Mouse (Mus musculus) right cerebral cortex, postnatal 10 days (tissue): ENCODE measurements at regions not wholly inside any gene's neighbourhood (a gene's known extent, or its start where the extent isn't known, plus 50 kb on each side); places are given as distances from the start of the nearest gene placed in this dataset.

Source experiments
- DNase-seq, 2 experiments: peaks; one replicate each; pipeline ENCODE4 v3.0.0; 2021; ENCODE audit warnings: low spot score in 2 of 2

DNA sequence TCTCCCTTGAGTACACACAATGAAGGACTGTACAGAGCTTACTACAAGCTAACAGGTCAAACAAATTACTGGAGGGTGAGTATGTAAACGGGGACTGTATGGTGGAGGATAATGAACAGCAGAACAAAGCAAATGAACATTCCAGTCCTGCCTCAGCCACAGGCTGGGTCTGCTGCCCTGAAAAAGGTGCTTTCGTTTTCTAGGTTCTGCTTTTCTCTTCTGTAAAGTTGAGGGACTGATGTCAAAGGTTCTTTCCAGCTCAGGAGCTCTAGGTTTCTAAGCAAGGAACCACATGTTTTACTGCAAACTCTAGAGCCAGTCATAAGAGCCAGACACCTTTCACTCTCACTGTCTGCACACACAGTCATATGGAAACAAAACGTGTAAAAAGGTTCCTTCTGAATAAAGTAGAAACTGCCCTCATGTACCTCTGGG is 106.1 kb upstream of the Ahr start:
- no peak for DNase-seq

DNA sequence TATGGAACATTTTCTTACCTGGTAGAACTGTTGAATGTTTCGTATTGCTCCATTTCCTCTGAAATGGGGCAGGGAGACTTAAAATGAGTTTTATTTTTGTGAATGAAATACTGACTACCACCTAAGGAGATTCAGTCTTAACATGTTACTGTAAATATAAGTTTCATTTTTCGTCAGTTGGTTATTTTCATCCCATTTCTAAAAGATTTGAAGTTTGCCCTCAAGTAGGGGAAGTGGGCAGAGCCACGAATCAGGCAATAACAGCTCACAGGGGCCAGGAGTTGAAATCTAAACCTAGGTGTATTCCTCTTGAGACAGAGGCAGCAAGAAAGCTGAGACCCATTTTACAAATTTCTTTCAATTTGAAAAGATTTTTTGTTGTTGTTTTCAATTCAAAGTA is 88.6 kb upstream of the Ahr start:
- no peak for DNase-seq

DNA sequence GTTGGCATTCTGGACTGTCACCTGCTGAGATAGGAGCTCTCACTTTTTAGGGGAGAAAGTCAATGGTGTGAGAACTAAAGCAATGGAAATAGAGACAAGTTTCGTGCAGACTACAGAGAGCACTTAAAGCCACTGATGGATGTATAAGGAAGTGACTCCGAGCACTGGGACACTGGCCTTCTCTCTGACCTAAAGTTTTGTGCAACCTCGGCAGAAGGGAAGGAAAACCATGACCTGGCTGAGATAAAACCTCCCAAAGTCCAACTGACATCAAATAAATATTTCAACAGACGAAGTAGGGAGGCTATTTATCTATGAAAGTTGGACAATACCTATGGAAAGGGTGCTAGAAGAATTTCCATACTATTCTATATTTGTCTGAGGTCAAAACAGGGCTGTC is 80.0 kb upstream of the Ahr start:
- no peak for DNase-seq

DNA sequence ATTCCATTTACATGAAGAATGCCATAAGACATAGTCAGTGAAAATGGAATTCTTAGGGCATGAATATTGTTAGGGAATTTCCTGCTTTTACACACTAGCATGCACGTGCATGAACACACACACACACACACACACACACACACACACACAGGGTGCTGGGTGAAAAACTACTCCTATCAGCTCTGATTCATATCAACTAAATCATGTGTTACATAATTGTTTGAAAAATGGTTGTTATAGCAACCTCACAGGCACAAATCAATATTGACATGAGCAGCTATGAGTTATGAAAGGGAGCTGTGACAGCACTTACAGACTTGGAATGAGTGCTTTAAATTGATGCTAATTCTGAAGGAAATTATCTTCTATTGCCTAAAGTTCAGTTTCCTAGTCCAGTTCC is 72.8 kb upstream of the Ahr start:
- no peak for DNase-seq

DNA sequence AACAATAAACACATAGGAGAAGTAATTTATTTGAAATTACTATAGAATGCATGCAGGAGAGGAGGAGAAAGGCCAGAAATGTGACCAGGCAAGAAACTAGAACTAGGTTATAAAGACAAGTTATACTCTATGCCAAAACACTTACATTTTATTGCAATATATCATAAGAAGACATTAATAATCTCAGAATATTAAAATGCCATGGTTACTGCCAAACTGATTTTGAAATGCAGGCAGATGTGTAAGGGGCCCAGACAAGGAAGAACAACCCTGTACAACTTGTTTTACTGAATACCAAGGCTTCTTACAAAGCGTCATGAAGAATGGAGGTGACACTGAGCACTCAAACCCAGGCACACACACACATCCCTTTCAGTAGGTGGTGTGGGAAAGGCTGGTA is 68.9 kb upstream of the Ahr start:
- DNase-seq: no peak

DNA sequence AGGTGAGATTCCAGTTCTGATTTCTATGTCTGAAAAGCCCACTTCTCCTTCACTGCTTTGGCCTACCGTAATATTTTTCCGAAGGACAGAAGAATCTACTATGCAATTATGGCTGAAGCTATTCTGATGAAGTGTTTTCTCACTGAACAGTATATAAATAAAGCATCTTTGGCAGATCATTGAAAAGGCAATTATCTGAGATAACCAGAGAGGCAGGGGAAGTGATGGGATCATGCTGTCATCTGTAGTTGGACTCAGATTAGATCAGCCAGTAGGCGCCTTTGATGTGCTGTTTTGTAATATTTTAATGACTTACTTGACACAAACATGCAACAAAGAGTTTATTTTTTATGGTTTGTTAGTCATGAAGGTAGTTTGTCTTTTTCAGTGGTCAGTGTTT is 67.8 kb upstream of the Ahr start:
- no peak for DNase-seq

DNA sequence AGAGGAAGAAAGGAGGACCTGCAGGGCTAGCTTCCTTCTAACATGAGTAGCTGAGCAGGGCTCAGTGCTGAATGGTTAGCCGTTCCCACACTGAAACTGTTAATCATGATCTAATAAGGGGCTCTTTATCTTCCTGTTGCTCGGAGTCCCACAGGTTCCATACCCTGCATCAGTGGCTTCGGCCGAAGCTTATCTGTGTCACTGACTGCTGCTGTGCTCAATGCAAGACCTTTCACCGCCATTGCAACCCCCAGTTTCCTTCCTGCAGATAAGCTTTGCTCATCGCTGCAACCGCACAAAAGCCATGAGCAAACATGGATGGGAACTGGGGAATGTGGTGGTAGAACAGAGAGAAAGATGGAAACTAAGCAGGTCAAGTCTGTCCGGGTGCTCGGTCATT is 63.5 kb upstream of the Ahr start:
- no peak for DNase-seq

DNA sequence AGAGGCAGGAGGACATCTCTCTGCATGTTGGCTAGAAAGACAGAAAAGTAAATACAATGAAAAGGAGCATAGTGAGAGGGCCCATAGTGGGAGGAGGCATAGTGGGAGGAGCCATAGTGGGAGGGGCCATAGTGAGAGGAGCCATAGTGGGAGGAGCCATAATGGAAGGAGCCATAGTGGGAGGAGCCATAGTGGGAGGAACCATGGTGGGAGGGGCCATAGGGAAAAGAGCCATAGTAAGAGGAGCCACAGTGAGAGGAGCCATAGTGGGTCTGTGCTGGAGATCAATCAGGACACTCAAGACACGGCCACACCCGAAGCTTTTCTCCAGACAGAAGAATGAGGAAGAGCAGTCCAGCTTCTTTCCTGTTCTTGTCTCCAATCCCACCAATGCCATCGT is 58.0 kb upstream of the Ahr start:
- no peak for DNase-seq
